Mouse (Mus musculus): Measurements from ENCODE around the gene Atxn7l2.

GRCm38 (mm10) chr3:108203621-108204325, 7.0 kb downstream of the Atxn7l2 start:
- no peak for TF ChIP-seq MAFK (IDR thresholded peaks at IDR 0.05; ENCODE audit: insufficient read depth, low read depth, low read length)
- TF ChIP-seq ZNF384 (IDR thresholded peaks at IDR 0.05; ENCODE audit: low read depth, low read length), result no peak

Measured in ES-E14 (cell line).